Mouse (Mus musculus): ENCODE measurements around the gene Eef1b2.
A peak's percentile ranks its signal among the peaks of the same experiment; 100 is the strongest.
"Not testable (repeated sequence)": the region's sequence is repeated elsewhere in the genome, so short reads cannot be mapped to it uniquely, and the experiment has no call there.

Gene Eef1b2

GRCm38 (mm10) chr1:63176604-63177421 lies at the start of gene Eef1b2, which contains the start of gene Ndufs1:
Gene Eef1b2, plus strand, starts transcription at chr1:63176825.
Gene Ndufs1, minus strand, starts transcription at chr1:63176833.
- peak; percentile 88 for DNase-seq (ENCODE audit: extremely low read depth, insufficient read length, low spot score)

- no peak for DNase-seq (ENCODE audit: extremely low read depth, insufficient read length, low spot score)
Measured at GRCm38 (mm10) chr1:63129273-63129672, 47.4 kb upstream of the Eef1b2 start.

GRCm38 (mm10) chr1:63129857-63130690 lies 46.6 kb upstream of the Eef1b2 start:
- no peak for DNase-seq (ENCODE audit: extremely low read depth, insufficient read length, low spot score)

GRCm38 (mm10) chr1:63130883-63131282 lies 45.7 kb upstream of the Eef1b2 start:
- DNase-seq (ENCODE audit: extremely low read depth, insufficient read length, low spot score), result no peak

GRCm38 (mm10) chr1:63131766-63132165 lies 44.9 kb upstream of the Eef1b2 start:
- no peak for DNase-seq (ENCODE audit: extremely low read depth, insufficient read length, low spot score)

- DNase-seq (ENCODE audit: extremely low read depth, insufficient read length, low spot score), result no peak
Measured at GRCm38 (mm10) chr1:63134530-63134929, 42.1 kb upstream of the Eef1b2 start.

GRCm38 (mm10) chr1:63137971-63138370 lies 38.7 kb upstream of the Eef1b2 start:
- DNase-seq (ENCODE audit: extremely low read depth, insufficient read length, low spot score), result no peak

GRCm38 (mm10) chr1:63138586-63138985 lies 38.0 kb upstream of the Eef1b2 start:
- not testable (repeated sequence) for DNase-seq (ENCODE audit: extremely low read depth, insufficient read length, low spot score)

- no peak for DNase-seq (ENCODE audit: extremely low read depth, insufficient read length, low spot score)
Measured at GRCm38 (mm10) chr1:63140231-63140630, 36.4 kb upstream of the Eef1b2 start.

GRCm38 (mm10) chr1:63168638-63169037 lies 8.0 kb upstream of the Eef1b2 start:
- DNase-seq (ENCODE audit: extremely low read depth, insufficient read length, low spot score), result no peak

- no peak for DNase-seq (ENCODE audit: extremely low read depth, insufficient read length, low spot score)
Measured at GRCm38 (mm10) chr1:63175853-63176252, 772 bp upstream of the Eef1b2 start.

GRCm38 (mm10) chr1:63176259-63176603 lies 394 bp upstream of the Eef1b2 start:
- no peak for DNase-seq (ENCODE audit: extremely low read depth, insufficient read length, low spot score)

- no peak for DNase-seq (ENCODE audit: extremely low read depth, insufficient read length, low spot score)
Measured at GRCm38 (mm10) chr1:63178308-63178707, 1.7 kb downstream of the Eef1b2 start.

GRCm38 (mm10) chr1:63180122-63180521 lies 3.5 kb downstream of the Eef1b2 start:
- no peak for DNase-seq (ENCODE audit: extremely low read depth, insufficient read length, low spot score)

- DNase-seq (ENCODE audit: extremely low read depth, insufficient read length, low spot score), result not testable (repeated sequence)
Measured at GRCm38 (mm10) chr1:63180575-63180974, 4.0 kb downstream of the Eef1b2 start.

- peak; percentile 61 for DNase-seq (ENCODE audit: extremely low read depth, insufficient read length, low spot score)
Measured at GRCm38 (mm10) chr1:63181019-63181418, 4.4 kb downstream of the Eef1b2 start.

GRCm38 (mm10) chr1:63181480-63181879 lies 4.9 kb downstream of the Eef1b2 start:
- no peak for DNase-seq (ENCODE audit: extremely low read depth, insufficient read length, low spot score)

- no peak for DNase-seq (ENCODE audit: extremely low read depth, insufficient read length, low spot score)
Measured at GRCm38 (mm10) chr1:63182212-63182611, 5.6 kb downstream of the Eef1b2 start.

GRCm38 (mm10) chr1:63182636-63183270 lies 6.1 kb downstream of the Eef1b2 start:
- no peak for DNase-seq (ENCODE audit: extremely low read depth, insufficient read length, low spot score)

GRCm38 (mm10) chr1:63185430-63185829 lies 8.8 kb downstream of the Eef1b2 start:
- not testable (repeated sequence) for DNase-seq (ENCODE audit: extremely low read depth, insufficient read length, low spot score)

GRCm38 (mm10) chr1:63188536-63188935 lies 11.9 kb downstream of the Eef1b2 start:
- DNase-seq (ENCODE audit: extremely low read depth, insufficient read length, low spot score), result no peak
